Mouse (Mus musculus) midbrain, embryonic 15.5 days (tissue): ENCODE measurements around the gene Fcho2. TPM values are rescaled to one million over a fixed set of nuclear protein-coding genes. Genes with fewer than 3 reads are reported as not detected.
"Not testable (repeated sequence)": the region's sequence is repeated elsewhere in the genome, so short reads cannot be mapped to it uniquely, and the experiment has no call there.

ENCODE experiments used
- ATAC-seq: fragments of 200-750 bp; cut with Nextera tagmentation; replicated peaks from 2 replicates; pipeline ENCODE4 v1.8.0; 2017; ENCODE audit warnings: moderate TSS enrichment
- H3K27ac ChIP-seq: fragments of 300-500 bp; sonication (generic); 2 replicates; pipeline ENCODE4 v1.5.1; 2015; ENCODE audit warnings: mild to moderate bottlenecking, inconsistent platforms
- H3K27me3 ChIP-seq: fragments of 300-500 bp; sonication (generic); replicated peaks from 2 replicates; pipeline ENCODE4 v1.6.1; 2015; ENCODE audit warnings: inconsistent platforms
- H3K36me3 ChIP-seq: fragments of 300-500 bp; sonication (generic); replicated peaks from 2 replicates; pipeline ENCODE4 v1.6.1; 2015; ENCODE audit warnings: inconsistent platforms
- H3K4me1 ChIP-seq: fragments of 300-500 bp; sonication (generic); 2 replicates; pipeline ENCODE4 v1.6.1; 2015; ENCODE audit warnings: inconsistent platforms
- H3K4me2 ChIP-seq: fragments of 300-500 bp; sonication (generic); 2 replicates; pipeline ENCODE4 v1.6.1; 2015; ENCODE audit warnings: inconsistent platforms, mild to moderate bottlenecking, moderate library complexity
- H3K4me3 ChIP-seq: fragments of 300-500 bp; sonication (generic); 2 replicates; pipeline ENCODE4 v1.5.1; 2015; ENCODE audit warnings: mild to moderate bottlenecking, inconsistent platforms
- H3K9ac ChIP-seq: fragments of 300-500 bp; sonication (generic); 2 replicates; pipeline ENCODE4 v1.6.1; 2015; ENCODE audit warnings: mild to moderate bottlenecking, inconsistent platforms
- H3K9me3 ChIP-seq: fragments of 300-500 bp; sonication (generic); 2 replicates; pipeline ENCODE4 v1.6.1; 2016; ENCODE audit warnings: inconsistent platforms
- WGBS: fragments of 180-500 bp; shearing (Covaris S2); methylation state at CpG from one replicate; pipeline ENCODE4 v1.1.7; 2015; ENCODE audit warnings: mixed read lengths; 5-methylcytosine and 5-hydroxymethylcytosine counted together
- polyA plus RNA-seq: library from polyadenylated mRNA; unstranded; fragments of >200 nt; fragmentation: Nextera tagmentation; extraction: Ambion mirVana; gene quantifications from 2 replicates; pipeline ENCODE4 v1.2.1, GENCODE M21; 2015

Fcho2 gene
- polyA plus RNA-seq, 1 experiment from 2014 or later: 26.1 TPM

- 68% methylated on average over 4 of the region's 4 CpGs for WGBS
- no peak for ATAC-seq
- Histone ChIP-seq H3K36me3 (no peaks in the 10 kb centered on the region), H3K27ac (no peak overlapping the region), H3K4me3 (no peak overlapping the region), H3K9me3 (no peaks in the 10 kb centered on the region), H3K4me2 (no peak overlapping the region), H3K4me1 (peaks cover 15% of the 10 kb centered on the region), H3K27me3 (no peaks in the 10 kb centered on the region), H3K9ac (no peak overlapping the region)
Observed at GRCm38 (mm10) chr13:98817766-98818165, 2.5 kb upstream of the Fcho2 start.

- H3K4me2 ChIP-seq, H3K27me3 ChIP-seq, H3K9me3 ChIP-seq, H3K9ac ChIP-seq, ATAC-seq, H3K27ac ChIP-seq, H3K36me3 ChIP-seq, H3K4me3 ChIP-seq: not testable (repeated sequence)
- peaks cover 20% of the 10 kb centered on the region for H3K4me1 ChIP-seq
- WGBS: 83% methylated on average over 4 of the region's 4 CpGs
Observed at GRCm38 (mm10) chr13:98816981-98817660, 1.9 kb upstream of the Fcho2 start.

GRCm38 (mm10) chr13:98816571-98816970 lies 1.3 kb upstream of the Fcho2 start:
- H3K9ac ChIP-seq: no peak overlapping the region
- WGBS: 86% methylated on average over 9 of the region's 9 CpGs
- no peaks in the 10 kb centered on the region for H3K27me3 ChIP-seq
- H3K27ac ChIP-seq: no peak overlapping the region
- H3K9me3 ChIP-seq: no peaks in the 10 kb centered on the region
- H3K4me1 ChIP-seq: peaks cover 20% of the 10 kb centered on the region
- H3K4me2 ChIP-seq: no peak overlapping the region
- no peak overlapping the region for H3K4me3 ChIP-seq
- H3K36me3 ChIP-seq: no peaks in the 10 kb centered on the region
- ATAC-seq: no peak

GRCm38 (mm10) chr13:98814275-98815040 lies 791 bp downstream of the Fcho2 start:
- Histone ChIP-seq H3K4me1 (peaks cover 20% of the 10 kb centered on the region), H3K36me3 (no peaks in the 10 kb centered on the region), H3K27me3 (no peaks in the 10 kb centered on the region), H3K9ac (peak overlapping the region; percentile 93), H3K4me2 (peak overlapping the region; percentile 59), H3K4me3 (peak overlapping the region; percentile 98), H3K27ac (peak overlapping the region; percentile 93), H3K9me3 (no peaks in the 10 kb centered on the region)
- WGBS: under 1% methylated on average over 71 of the region's 81 CpGs
- peak; percentile 68 for ATAC-seq

- Histone ChIP-seq H3K27me3 (no peaks in the 10 kb centered on the region), H3K4me3 (peak overlapping the region; percentile 98), H3K27ac (no peak overlapping the region), H3K9ac (peak overlapping the region; percentile 93; the same call in 1 of the 2 replicates), H3K4me1 (peaks cover 20% of the 10 kb centered on the region), H3K9me3 (no peaks in the 10 kb centered on the region), H3K36me3 (no peaks in the 10 kb centered on the region), H3K4me2 (peak overlapping the region; percentile 59)
- ATAC-seq: no peak
- WGBS: 25% methylated on average over 12 of the region's 12 CpGs
Observed at GRCm38 (mm10) chr13:98813596-98814274, 1.5 kb downstream of the Fcho2 start.

GRCm38 (mm10) chr13:98813167-98813566 lies 2.1 kb downstream of the Fcho2 start:
- ATAC-seq: no peak
- Histone ChIP-seq H3K27me3 (no peaks in the 10 kb centered on the region), H3K4me1 (peaks cover 20% of the 10 kb centered on the region), H3K4me2 (0 out of 2 replicates have a peak overlapping the region, but pooled peaks have one; percentile 59), H3K4me3 (peak overlapping the region; percentile 98), H3K9me3 (no peaks in the 10 kb centered on the region), H3K36me3 (no peaks in the 10 kb centered on the region), H3K27ac (no peak overlapping the region), H3K9ac (no peak overlapping the region)
- 84% methylated on average over 2 of the region's 2 CpGs for WGBS

- ATAC-seq: no peak
- H3K4me1 ChIP-seq: peaks cover 20% of the 10 kb centered on the region
- H3K36me3 ChIP-seq: no peaks in the 10 kb centered on the region
- H3K27me3 ChIP-seq: no peaks in the 10 kb centered on the region
- H3K9me3 ChIP-seq: no peaks in the 10 kb centered on the region
- H3K4me2 ChIP-seq: no peak overlapping the region
- no peak overlapping the region for H3K27ac ChIP-seq
- no peak overlapping the region for H3K9ac ChIP-seq
- no peak overlapping the region for H3K4me3 ChIP-seq
- WGBS: 72% methylated on average over 4 of the region's 4 CpGs
Observed at GRCm38 (mm10) chr13:98812285-98812684, 3.0 kb downstream of the Fcho2 start.

- WGBS: 72% methylated on average over 6 of the region's 6 CpGs
- no peak overlapping the region for H3K4me2 ChIP-seq
- ATAC-seq: no peak
Observed at GRCm38 (mm10) chr13:98810143-98810542, 5.1 kb downstream of the Fcho2 start.

GRCm38 (mm10) chr13:98809087-98809486 lies 6.2 kb downstream of the Fcho2 start:
- WGBS: 97% methylated on average over 1 of the region's 1 CpGs

More at GRCm38 (mm10) chr13:98810143-98810542, 5.1 kb downstream of the Fcho2 start:
- Histone ChIP-seq H3K27ac (no peak overlapping the region), H3K27me3 (no peaks in the 10 kb centered on the region), H3K4me3 (no peak overlapping the region), H3K9ac (no peak overlapping the region), H3K9me3 (no peaks in the 10 kb centered on the region), H3K36me3 (no peaks in the 10 kb centered on the region), H3K4me1 (peaks cover 15% of the 10 kb centered on the region)

GRCm38 (mm10) chr13:98804480-98804879 lies 10.8 kb downstream of the Fcho2 start:
- H3K27me3 ChIP-seq: no peaks in the 10 kb centered on the region
- H3K27ac ChIP-seq: no peak overlapping the region
- no peak overlapping the region for H3K9ac ChIP-seq
- no peak overlapping the region for H3K4me2 ChIP-seq
- WGBS: 95% methylated on average over 1 of the region's 1 CpGs
- H3K4me1 ChIP-seq: no peaks in the 10 kb centered on the region
- 0 out of 2 replicates have a peak, but pooled peaks cover 3% of the 10 kb centered on the region for H3K9me3 ChIP-seq
- H3K4me3 ChIP-seq: no peak overlapping the region
- H3K36me3 ChIP-seq: peaks cover 18% of the 10 kb centered on the region
- ATAC-seq: no peak

More at GRCm38 (mm10) chr13:98809087-98809486, 6.2 kb downstream of the Fcho2 start:
- Histone ChIP-seq H3K9me3 (no peaks in the 10 kb centered on the region), H3K36me3 (0 out of 2 replicates have a peak, but pooled peaks cover 3% of the 10 kb centered on the region), H3K4me1 (peaks cover 15% of the 10 kb centered on the region), H3K4me3 (no peak overlapping the region), H3K27ac (no peak overlapping the region), H3K27me3 (no peaks in the 10 kb centered on the region), H3K9ac (no peak overlapping the region), H3K4me2 (no peak overlapping the region)
- no peak for ATAC-seq

GRCm38 (mm10) chr13:98803699-98804098 lies 11.6 kb downstream of the Fcho2 start:
- H3K4me2 ChIP-seq: no peak overlapping the region
- H3K9ac ChIP-seq: no peak overlapping the region
- H3K36me3 ChIP-seq: peaks cover 21% of the 10 kb centered on the region
- H3K4me1 ChIP-seq: no peaks in the 10 kb centered on the region
- H3K27ac ChIP-seq: no peak overlapping the region
- ATAC-seq: no peak
- H3K4me3 ChIP-seq: no peak overlapping the region
- no peaks in the 10 kb centered on the region for H3K27me3 ChIP-seq
- WGBS: 90% methylated on average over 4 of the region's 4 CpGs
- 0 out of 2 replicates have a peak, but pooled peaks cover 3% of the 10 kb centered on the region for H3K9me3 ChIP-seq

GRCm38 (mm10) chr13:98802957-98803356 lies 12.3 kb downstream of the Fcho2 start:
- Histone ChIP-seq H3K36me3 (peaks cover 21% of the 10 kb centered on the region), H3K4me2 (no peak overlapping the region), H3K4me3 (no peak overlapping the region), H3K27me3 (no peaks in the 10 kb centered on the region), H3K9me3 (0 out of 2 replicates have a peak, but pooled peaks cover 3% of the 10 kb centered on the region), H3K4me1 (no peaks in the 10 kb centered on the region), H3K9ac (no peak overlapping the region), H3K27ac (no peak overlapping the region)
- WGBS: 93% methylated on average over 3 of the region's 3 CpGs
- ATAC-seq: no peak
